Mouse (Mus musculus) B cell, adult 2 months (primary cell): ENCODE data around the gene Frmpd3.
A peak's percentile ranks its signal among the peaks of the same experiment; 100 is the strongest.

Source experiments
- DNase-seq, 2 experiments: peaks; one replicate each; pipeline ENCODE4 v3.0.0; 2022

Gene Frmpd3

DNA sequence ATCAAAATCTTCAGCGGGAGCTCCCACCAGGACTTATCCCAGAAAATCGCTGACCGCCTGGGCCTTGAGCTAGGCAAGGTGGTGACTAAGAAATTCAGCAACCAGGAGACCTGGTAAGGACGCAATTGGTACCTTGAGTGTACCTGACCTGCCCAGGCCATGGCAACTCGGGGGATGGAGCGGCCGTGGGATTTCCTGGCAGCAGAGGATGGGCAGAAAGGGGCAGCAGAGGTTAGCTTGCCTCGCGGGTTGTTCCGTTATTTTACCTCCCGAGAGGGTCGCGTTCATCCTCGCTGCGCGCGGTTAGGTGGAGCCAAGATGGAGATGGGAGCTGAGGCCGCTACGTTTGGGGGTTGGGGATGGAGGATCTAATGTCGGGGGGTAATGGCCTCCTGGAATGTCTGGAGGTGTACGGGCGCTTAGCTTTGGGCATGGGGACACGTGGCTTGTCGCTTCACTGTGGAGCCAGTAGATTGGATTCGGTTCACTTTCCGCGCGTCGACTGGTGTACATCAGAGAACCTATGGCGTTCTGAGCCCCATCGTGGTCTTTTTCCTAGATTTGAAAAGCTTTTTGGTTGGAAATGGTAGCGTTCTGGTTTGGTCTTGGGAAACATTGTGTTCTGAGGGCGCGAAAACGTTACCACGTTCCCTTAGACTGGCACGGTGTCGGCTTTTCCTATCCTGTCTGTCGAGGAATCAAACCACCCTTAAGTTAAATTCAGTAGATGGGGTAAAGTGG is 114.9 kb downstream of the Frmpd3 start:
- no peak for DNase-seq

DNA sequence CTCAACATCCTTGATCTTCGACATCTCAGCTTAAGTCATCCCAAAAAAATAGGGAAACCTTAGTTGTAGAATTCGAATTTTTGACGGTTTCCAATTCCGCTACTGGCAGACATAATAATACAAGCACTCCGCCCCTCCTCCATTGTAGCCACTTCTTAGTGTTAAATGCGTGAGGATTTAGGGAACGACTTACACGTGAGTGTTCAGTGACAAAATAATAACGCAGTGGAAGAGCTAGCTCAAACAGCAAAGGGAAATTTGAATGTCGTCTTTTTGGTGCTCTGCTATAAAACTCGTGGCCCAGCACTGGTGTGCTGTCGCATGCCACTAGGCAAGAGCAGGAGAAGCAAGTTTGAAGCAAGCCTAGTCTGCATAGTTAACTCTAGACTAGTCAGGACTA is 115.4 kb downstream of the Frmpd3 start:
- peak in 1 of 2 experiments; percentile 2 for DNase-seq

DNA sequence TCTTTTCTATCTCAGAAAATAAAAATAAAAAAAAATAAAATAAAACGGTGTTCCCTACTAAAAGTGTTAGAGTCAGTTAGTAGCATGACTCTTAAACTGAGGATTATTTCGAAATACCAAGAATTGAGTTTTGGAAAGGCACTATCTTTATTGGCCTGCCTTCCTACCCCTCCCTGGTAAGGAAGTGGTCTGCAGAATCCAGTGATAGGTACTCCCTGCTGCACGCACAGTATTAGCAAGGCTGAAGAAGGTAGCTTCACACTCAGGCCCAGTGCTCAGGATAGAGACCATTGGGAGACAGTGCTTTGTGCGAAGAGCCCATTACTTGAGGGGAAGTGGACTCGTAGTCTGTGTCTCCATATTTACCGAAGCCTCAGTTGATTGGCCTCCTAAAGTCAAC is 136.2 kb downstream of the Frmpd3 start:
- no peak for DNase-seq

DNA sequence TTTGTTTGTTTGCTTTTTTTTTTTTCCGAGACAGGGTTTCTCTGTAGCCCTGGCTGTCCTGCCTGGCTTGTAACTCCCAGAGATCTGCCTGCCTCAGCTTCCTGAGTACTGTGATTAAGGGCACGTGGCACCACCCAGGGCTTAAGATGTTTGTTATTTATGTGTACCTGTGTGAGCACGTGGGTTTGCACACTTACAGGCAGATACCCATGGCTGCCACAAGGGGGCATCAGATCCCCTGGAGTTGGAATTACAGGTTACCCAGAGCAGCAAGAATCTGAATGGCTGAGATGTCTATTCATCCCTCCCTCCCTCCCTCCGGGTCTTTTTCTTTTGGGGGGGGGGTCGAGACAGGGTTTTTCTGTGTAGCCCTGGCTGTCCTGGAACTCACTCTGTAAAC is 137.1 kb downstream of the Frmpd3 start:
- DNase-seq: peak; percentile 81 to 82
